Mouse (Mus musculus) gastrocnemius, postnatal 14 days (tissue): ENCODE results near the gene Tchhl1. TPM values are rescaled to one million over a fixed set of nuclear protein-coding genes. Genes with fewer than 3 reads are reported as not detected.
"Not testable (repeated sequence)": the region's sequence is repeated elsewhere in the genome, so short reads cannot be mapped to it uniquely, and the experiment has no call there.

Experiments used
- DNase-seq: peaks from one replicate; pipeline ENCODE4 v3.0.0; 2021; ENCODE audit warnings: mixed read lengths
- intact Hi-C: fragments of 180-260 bp; cut with DNase I; formaldehyde crosslinking; loops from one replicate; pipeline ENCODE4 v1.15.1; 2025; ENCODE audit warnings: low total_unique reads
- long read RNA-seq, 2 experiments: library from polyadenylated mRNA; stranded (forward); transcript quantifications; one replicate each; pipeline ENCODE4 v2.0.0; 2021
- total RNA-seq, 2 experiments: library from RNA; stranded (reverse); gene quantifications; 2 replicates each; pipeline ENCODE4 v1.2.3; 2021

Tchhl1 gene
- not detected for total RNA-seq
- long read RNA-seq, experiment 1 = 0 reads
- long read RNA-seq, experiment 2 = 0 reads

GRCm38 (mm10) chr3:93468561-93468960 is at the start of gene Tchhl1:
Gene Tchhl1, plus strand, starts transcription at chr3:93468754.
- DNase-seq = no peak
- intact Hi-C loops = no loop called here

- intact Hi-C loops = no loop called here
- no peak for DNase-seq
Observed at GRCm38 (mm10) chr3:93431673-93432072, 36.9 kb upstream of the Tchhl1 start.

- intact Hi-C loops = no loop called here
- no peak for DNase-seq
Observed at GRCm38 (mm10) chr3:93442030-93442429, 26.5 kb upstream of the Tchhl1 start, which contains the start of gene Tchh. Gene Tchh, plus strand, starts transcription at chr3:93442330.

GRCm38 (mm10) chr3:93443501-93444101 is 25.0 kb upstream of the Tchhl1 start:
- no peak for DNase-seq
- intact Hi-C loops = no loop called here

GRCm38 (mm10) chr3:93444343-93445164 is 24.0 kb upstream of the Tchhl1 start:
- intact Hi-C loops = no loop called here
- peak; percentile 52 for DNase-seq

- DNase-seq = no peak
- intact Hi-C loops = no loop called here
Observed at GRCm38 (mm10) chr3:93445165-93445705, 23.3 kb upstream of the Tchhl1 start.

GRCm38 (mm10) chr3:93446128-93446755 is 22.3 kb upstream of the Tchhl1 start:
- DNase-seq = no peak
- intact Hi-C loops = no loop called here

GRCm38 (mm10) chr3:93446756-93447137 is 21.8 kb upstream of the Tchhl1 start:
- intact Hi-C loops, DNase-seq: not testable (repeated sequence)

- intact Hi-C loops = no loop called here
- peak; percentile 16 for DNase-seq
Observed at GRCm38 (mm10) chr3:93447138-93447841, 21.3 kb upstream of the Tchhl1 start.

GRCm38 (mm10) chr3:93466556-93466955 is 2.0 kb upstream of the Tchhl1 start:
- no peak for DNase-seq
- intact Hi-C loops = no loop called here

- intact Hi-C loops = no loop called here
- no peak for DNase-seq
Observed at GRCm38 (mm10) chr3:93467130-93467529, 1.4 kb upstream of the Tchhl1 start.

GRCm38 (mm10) chr3:93469629-93470028 is 1.1 kb downstream of the Tchhl1 start:
- no peak for DNase-seq
- intact Hi-C loops = loop anchor here (2.0 kb wide), 1 partner anchor 69 kb away; no protein-coding TSS in a partner anchor

GRCm38 (mm10) chr3:93480053-93480452 is 11.5 kb downstream of the Tchhl1 start:
- intact Hi-C loops = no loop called here
- no peak for DNase-seq

GRCm38 (mm10) chr3:93481982-93482616 is 13.5 kb downstream of the Tchhl1 start:
- intact Hi-C loops = no loop called here
- DNase-seq = no peak

- intact Hi-C loops = no loop called here
- DNase-seq = no peak
Observed at GRCm38 (mm10) chr3:93485611-93486010, 17.1 kb downstream of the Tchhl1 start.

GRCm38 (mm10) chr3:93488541-93488940 is 20.0 kb downstream of the Tchhl1 start:
- no peak for DNase-seq

GRCm38 (mm10) chr3:93492176-93492575 is 23.6 kb downstream of the Tchhl1 start:
- intact Hi-C loops = loop anchor here (2.0 to 10.0 kb wide), 2 partner anchors 129 to 357 kb away; no protein-coding TSS in a partner anchor
- DNase-seq = no peak

More at GRCm38 (mm10) chr3:93488541-93488940, 20.0 kb downstream of the Tchhl1 start:
- intact Hi-C loops = no loop called here

- DNase-seq = peak; percentile 10
- intact Hi-C loops = loop anchor here (2.0 to 10.0 kb wide), 2 partner anchors 131 to 359 kb away; no protein-coding TSS in a partner anchor
Observed at GRCm38 (mm10) chr3:93493992-93494391, 25.4 kb downstream of the Tchhl1 start.

- intact Hi-C loops = loop anchor here (10.0 kb wide), 1 partner anchor 360 kb away; no protein-coding TSS in a partner anchor
- not testable (repeated sequence) for DNase-seq
Observed at GRCm38 (mm10) chr3:93494774-93495173, 26.2 kb downstream of the Tchhl1 start.
